Mouse (Mus musculus) cortical plate, adult 2 months (tissue): Measurements from ENCODE around the gene B9d2. TPM values are rescaled to one million over a fixed set of nuclear protein-coding genes. Genes with fewer than 3 reads are reported as not detected.

Source experiments
- H3K27ac ChIP-seq: fragments of 200-500 bp; 2 replicates; pipeline ENCODE4 v1.5.1; 2012; ENCODE audit warnings: low read length, control low read depth, inconsistent platforms; ENCODE audit not compliant: insufficient read depth
- H3K4me1 ChIP-seq: fragments of 200-500 bp; 2 replicates; pipeline ENCODE4 v1.6.1; 2011; ENCODE audit warnings: low read length; ENCODE audit not compliant: control insufficient read depth, insufficient read depth
- H3K4me3 ChIP-seq: fragments of 200-500 bp; 2 replicates; pipeline ENCODE4 v1.5.1; 2011; ENCODE audit warnings: mild to moderate bottlenecking, low read length, control low read depth; ENCODE audit not compliant: insufficient read depth
- CTCF ChIP-seq: fragments of 200-500 bp; IDR thresholded peaks from 2 replicates; pipeline ENCODE4 v1.5.1; 2011; ENCODE audit warnings: mild to moderate bottlenecking, control low read depth, low read length; ENCODE audit not compliant: insufficient read depth; ENCODE audit errors: extremely low read depth
- POLR2A ChIP-seq: fragments of 200-500 bp; IDR thresholded peaks from 2 replicates; pipeline ENCODE4 v1.6.1; 2011; ENCODE audit warnings: mild to moderate bottlenecking, low read length, control low read depth; ENCODE audit not compliant: insufficient read depth; ENCODE audit errors: extremely low read depth
- polyA plus RNA-seq: library from polyadenylated mRNA; depleted of rRNA; stranded (reverse); fragments of >200 nt; gene quantifications from 2 replicates; pipeline ENCODE4 v1.2.3, GENCODE M21; 2012

The B9d2 gene
- polyA plus RNA-seq, 1 experiment: 42.4 TPM

DNA sequence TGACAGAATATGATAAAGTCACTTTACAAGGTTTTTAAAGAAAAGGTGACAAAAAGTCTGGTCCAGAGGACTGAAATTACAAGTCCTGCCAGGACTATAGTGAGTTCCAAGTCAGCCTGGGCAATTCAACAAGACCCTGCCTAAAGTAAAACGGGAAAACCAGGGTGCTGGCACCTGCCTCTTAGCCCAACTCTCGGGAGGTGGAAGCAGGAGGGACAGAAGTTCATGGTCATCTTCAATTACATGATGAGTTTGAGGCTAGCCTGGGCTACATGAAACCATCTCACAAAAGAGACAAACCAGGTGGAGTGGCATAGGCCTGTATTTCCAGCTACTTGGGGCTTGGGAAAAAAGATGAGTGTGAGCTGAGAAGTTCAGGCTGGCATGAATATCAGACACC lies 8.9 kb upstream of the B9d2 start:
- no peaks in the 10 kb centered on the region for H3K4me1 ChIP-seq
- no peak overlapping the region for H3K27ac ChIP-seq
- TF ChIP-seq CTCF (no peak), POLR2A (no peak)
- no peak overlapping the region for H3K4me3 ChIP-seq

DNA sequence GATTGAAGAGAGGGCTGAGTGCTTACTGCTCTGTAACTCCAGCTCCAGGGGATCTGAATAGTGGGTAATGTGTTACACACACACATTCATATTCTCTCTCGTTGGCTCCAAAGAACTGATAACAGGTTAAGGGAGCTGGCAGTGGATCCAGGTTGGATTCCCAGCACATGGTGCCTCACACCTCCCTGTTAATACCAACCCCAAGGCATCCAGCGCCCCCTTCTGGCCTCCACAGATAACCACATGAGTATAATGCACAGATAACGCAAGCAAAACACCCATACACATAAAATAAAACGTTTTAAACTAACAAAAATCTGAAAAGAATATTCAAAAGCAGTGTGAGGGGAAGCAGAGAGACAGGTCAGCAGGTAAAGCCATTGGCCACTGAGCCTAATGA lies 8.1 kb upstream of the B9d2 start:
- TF ChIP-seq CTCF (no peak), POLR2A (no peak)
- Histone ChIP-seq H3K4me3 (no peak overlapping the region), H3K4me1 (no peaks in the 10 kb centered on the region), H3K27ac (no peak overlapping the region)

DNA sequence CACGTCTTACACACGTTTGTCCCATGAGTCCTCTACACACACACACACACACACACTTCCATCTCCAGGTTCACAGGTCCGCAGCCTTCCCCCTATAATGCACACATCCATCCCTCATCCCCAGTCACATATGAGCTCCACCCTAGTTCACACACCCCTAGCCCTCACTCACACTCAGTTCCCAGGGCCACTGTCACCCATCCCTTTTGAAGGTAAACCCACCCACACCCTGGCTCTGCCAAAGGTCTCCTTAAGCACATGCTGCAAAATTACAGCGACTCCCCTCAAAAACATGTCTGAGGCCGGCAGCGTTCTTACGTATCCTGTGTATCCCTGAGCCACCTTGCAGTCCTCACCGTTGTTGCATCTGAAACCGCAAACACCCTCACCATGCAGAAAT lies 6.3 kb upstream of the B9d2 start:
- H3K4me3 ChIP-seq: peak overlapping the region; percentile 78
- H3K27ac ChIP-seq: no peak overlapping the region
- no peaks in the 10 kb centered on the region for H3K4me1 ChIP-seq
- no peak for TF ChIP-seq POLR2A
- TF ChIP-seq CTCF: no peak

- no peak for TF ChIP-seq CTCF
- TF ChIP-seq POLR2A: no peak
- peak within 1 kb of the TSS; percentile 78 for H3K4me3 ChIP-seq
- H3K27ac ChIP-seq: no peak within 1 kb of the TSS
These were observed 5.8 kb upstream of the B9d2 start, which contains the start of gene Tmem91 for GRCm38 (mm10) chr7:25674719-25675300. TSS of gene Tmem91 (minus strand) at chr7:25675166.

DNA sequence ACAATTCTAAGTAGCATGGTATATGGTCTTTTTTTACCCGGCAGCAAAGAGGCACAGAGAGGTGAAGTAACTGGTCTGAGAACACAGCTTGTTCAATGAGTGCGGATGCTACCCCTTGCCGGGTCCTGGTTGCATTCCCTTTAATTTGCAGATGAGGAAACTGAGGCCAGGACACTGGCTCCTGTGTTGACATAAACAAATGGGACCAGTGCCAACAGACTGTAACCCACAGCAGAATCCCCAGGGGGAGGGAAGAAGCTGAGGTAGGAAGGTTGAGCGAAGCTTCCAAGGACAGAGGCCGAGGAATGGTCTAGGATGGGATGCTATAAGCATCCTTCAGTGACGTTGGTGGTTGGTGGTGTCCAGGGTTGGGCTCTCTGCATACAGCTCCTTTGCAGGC lies 5.2 kb upstream of the B9d2 start:
- peak overlapping the region; percentile 78; the same call in 1 of the 2 replicates for H3K4me3 ChIP-seq
- TF ChIP-seq POLR2A (no peak), CTCF (no peak)
- no peaks in the 10 kb centered on the region for H3K4me1 ChIP-seq
- H3K27ac ChIP-seq: no peak overlapping the region

More at GRCm38 (mm10) chr7:25674719-25675300, 5.8 kb upstream of the B9d2 start, which contains the start of gene Tmem91:
- H3K4me1 ChIP-seq: no peaks in the 10 kb centered on the region

DNA sequence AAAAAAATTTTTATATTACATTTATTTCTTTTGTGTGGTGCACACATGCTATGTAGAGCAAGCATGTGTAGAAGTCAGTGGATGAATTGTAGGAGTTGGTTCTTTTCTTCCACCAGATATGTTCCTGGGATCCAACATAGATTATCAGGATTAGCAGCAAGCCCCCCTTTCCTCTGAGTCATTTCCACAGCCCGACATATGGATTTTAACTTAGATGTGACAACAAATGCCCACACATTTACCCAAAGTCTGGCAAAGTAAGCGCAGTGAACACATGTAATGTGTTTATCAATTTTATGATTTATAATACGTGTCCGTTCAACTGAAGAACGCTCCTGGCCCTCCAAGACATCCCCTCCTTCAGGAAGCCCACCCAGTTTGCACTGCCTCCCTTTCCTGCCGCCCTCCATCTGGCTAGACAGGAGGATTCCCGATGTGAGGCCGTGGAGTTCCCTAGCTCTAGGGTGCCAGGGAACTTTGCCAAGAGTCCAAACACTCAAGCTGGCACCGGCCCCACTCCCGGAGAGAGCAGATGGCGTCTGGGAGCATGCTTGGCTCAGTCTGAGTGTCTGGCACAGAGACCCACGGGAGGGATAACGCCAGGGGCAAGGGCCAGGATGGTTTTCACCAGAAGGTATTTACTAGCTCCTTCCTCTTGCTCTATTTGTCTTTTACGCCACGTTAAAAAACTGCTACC lies 4.3 kb upstream of the B9d2 start:
- H3K27ac ChIP-seq: no peak overlapping the region

GRCm38 (mm10) chr7:25677013-25677412 lies 3.6 kb upstream of the B9d2 start:
- Histone ChIP-seq H3K27ac (no peak overlapping the region), H3K4me3 (no peak overlapping the region), H3K4me1 (0 out of 2 replicates have a peak, but pooled peaks cover 2% of the 10 kb centered on the region)
- no peak for TF ChIP-seq CTCF
- TF ChIP-seq POLR2A: no peak

More for the DNA sequence above, 4.3 kb upstream of the B9d2 start:
- no peaks in the 10 kb centered on the region for H3K4me1 ChIP-seq
- H3K4me3 ChIP-seq: no peak overlapping the region
- no peak for TF ChIP-seq POLR2A
- no peak for TF ChIP-seq CTCF

GRCm38 (mm10) chr7:25679971-25680370 lies 609 bp upstream of the B9d2 start:
- Histone ChIP-seq H3K4me1 (0 out of 2 replicates have a peak, but pooled peaks cover 2% of the 10 kb centered on the region), H3K27ac (no peak overlapping the region), H3K4me3 (peak overlapping the region; percentile 47; the same call in 1 of the 2 replicates)
- TF ChIP-seq POLR2A (no peak), CTCF (no peak)

- peak overlapping the region; percentile 47 for H3K4me3 ChIP-seq
- H3K4me1 ChIP-seq: 0 out of 2 replicates have a peak, but pooled peaks cover 2% of the 10 kb centered on the region
- no peak overlapping the region for H3K27ac ChIP-seq
- TF ChIP-seq POLR2A (no peak), CTCF (no peak)
These were observed 1.0 kb downstream of the B9d2 start for GRCm38 (mm10) chr7:25681341-25682231.
